Comparison of ENCODE assay signal across 9 mouse cellular contexts in the genomic region with DNA sequence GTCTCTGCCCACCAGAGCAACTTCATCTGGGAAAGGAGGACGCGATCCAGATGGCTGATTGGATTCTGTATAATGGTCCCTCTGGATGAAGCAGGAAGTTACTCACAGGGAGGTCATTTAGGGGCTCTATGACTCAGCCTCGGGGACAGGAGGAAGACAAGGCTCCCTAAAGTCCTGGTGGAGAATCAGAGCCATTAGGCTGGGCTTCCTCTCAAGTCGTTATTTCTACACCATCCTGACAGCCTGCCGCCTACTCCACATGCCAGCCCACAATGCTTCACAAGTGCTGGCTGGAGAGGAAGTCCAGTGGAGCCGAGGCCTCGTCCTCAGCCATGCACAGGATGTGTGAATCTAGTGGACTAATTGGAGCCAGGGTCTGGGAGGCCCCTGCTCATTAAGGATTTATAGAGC.
DNase-seq lines count a peak whose midpoint lies in the region; ATAC-seq and TF ChIP-seq lines count a peak whose summit lies in the region.
"Had no signal": no experiment of that assay in that cellular context is flagged by ENCODE, and none has a peak within 500 bp of the region (broad histone marks: within the 10 kb centered on the region; RNA-seq: fewer than 3 reads in every experiment).

No protein-coding gene starts in this region.

- DNase-seq in lung, adult 18-20 months: peak; percentile 52 to 63
- no peak for DNase-seq in lung, adult 2 months
- peak; percentile 63 for DNase-seq in forebrain, embryonic 11.5 days (ENCODE audit: low spot score)
- DNase-seq in thymus, postnatal 10 days (ENCODE audit: low spot score in 2 of 2): no peak
- no peak for DNase-seq in urinary bladder, postnatal 4 days (ENCODE audit: low spot score in 2 of 2)
- DNase-seq in midbrain, embryonic 11.5 days (ENCODE audit: low spot score, missing footprints): no peak

- H3K4me3 ChIP-seq in lung, adult 2 months (replicated peaks; ENCODE audit: extremely low read depth, low read depth, low read length): no peak overlapping the region
- no peak overlapping the region for H3K4me3 ChIP-seq in forebrain, embryonic 11.5 days (ENCODE audit: low read depth, low read length)
- no peak overlapping the region for H3K4me3 ChIP-seq in kidney, embryonic 14.5 days (ENCODE audit: low read length)
- peak overlapping the region; percentile 40 for H3K4me3 ChIP-seq in megakaryocyte, embryonic 14.5 days (replicated peaks)
- no peak overlapping the region for H3K4me3 ChIP-seq in midbrain, embryonic 11.5 days (ENCODE audit: low read depth, low read length)
- H3K4me3 ChIP-seq: midbrain, embryonic 12.5 days had no signal

- H3K9ac ChIP-seq in forebrain, embryonic 11.5 days (ENCODE audit: low read length): no peak overlapping the region
- no peak overlapping the region for H3K9ac ChIP-seq in kidney, embryonic 14.5 days (ENCODE audit: low read depth, low read length)
- no peak overlapping the region for H3K9ac ChIP-seq in midbrain, embryonic 11.5 days (ENCODE audit: low read length)
- H3K9ac ChIP-seq: midbrain, embryonic 12.5 days had no signal

- H3K4me1 ChIP-seq in lung, adult 2 months (ENCODE audit: control insufficient read depth, insufficient read depth, low read length): peaks cover 24% of the 10 kb centered on the region
- peaks cover 27% of the 10 kb centered on the region for H3K4me1 ChIP-seq in forebrain, embryonic 11.5 days (replicated peaks; ENCODE audit: control insufficient read depth, insufficient read depth, low read length)
- peaks cover 39% of the 10 kb centered on the region for H3K4me1 ChIP-seq in kidney, embryonic 14.5 days (ENCODE audit: control insufficient read depth, insufficient read depth, low read length)
- peaks cover 77% of the 10 kb centered on the region for H3K4me1 ChIP-seq in megakaryocyte, embryonic 14.5 days
- H3K4me1 ChIP-seq in midbrain, embryonic 11.5 days (ENCODE audit: control insufficient read depth, insufficient read depth, low read length): peaks cover 38% of the 10 kb centered on the region

- WGBS in lung, adult 2 months: 22% methylated on average over 7 of the region's 7 CpGs
- WGBS in forebrain, embryonic 11.5 days: 31% methylated on average over 7 of the region's 7 CpGs
- 14% methylated on average over 7 of the region's 7 CpGs for WGBS in kidney, embryonic 14.5 days
- WGBS in midbrain, embryonic 11.5 days: 61% methylated on average over 7 of the region's 7 CpGs

- H3K36me3 ChIP-seq in forebrain, embryonic 11.5 days (ENCODE audit: control insufficient read depth, insufficient read depth, low read length): peaks cover 3% of the 10 kb centered on the region; the same call in 1 of the 2 replicates
- no peaks in the 10 kb centered on the region for H3K36me3 ChIP-seq in kidney, embryonic 14.5 days (ENCODE audit: control insufficient read depth, insufficient read depth, low read length)
- H3K36me3 ChIP-seq in megakaryocyte, embryonic 14.5 days (replicated peaks; ENCODE audit: low read length): no peaks in the 10 kb centered on the region
- H3K36me3 ChIP-seq in midbrain, embryonic 11.5 days (ENCODE audit: control insufficient read depth, insufficient read depth, low read length): no peaks in the 10 kb centered on the region

- TF ChIP-seq POLR2A in lung, adult 2 months (IDR thresholded peaks at IDR 0.05; ENCODE audit: borderline replicate concordance, extremely low read depth, low read depth, low read length): no peak

- no peaks in the 10 kb centered on the region for H3K27me3 ChIP-seq in forebrain, embryonic 11.5 days (ENCODE audit: control insufficient read depth, insufficient read depth, low read length)
- H3K27me3 ChIP-seq in kidney, embryonic 14.5 days (ENCODE audit: control insufficient read depth, insufficient read depth, low read length): no peaks in the 10 kb centered on the region
- H3K27me3 ChIP-seq in megakaryocyte, embryonic 14.5 days (replicated peaks): no peaks in the 10 kb centered on the region
- no peaks in the 10 kb centered on the region for H3K27me3 ChIP-seq in midbrain, embryonic 11.5 days (ENCODE audit: control insufficient read depth, insufficient read depth, low read length)
- H3K27me3 ChIP-seq: midbrain, embryonic 12.5 days had no signal

- H3K27ac ChIP-seq in forebrain, embryonic 11.5 days (ENCODE audit: low read depth, low read length): peak overlapping the region; percentile 85
- H3K27ac ChIP-seq in kidney, embryonic 14.5 days (ENCODE audit: low read depth, low read length): peak overlapping the region; percentile 43; the same call in 1 of the 2 replicates
- H3K27ac ChIP-seq in midbrain, embryonic 11.5 days (ENCODE audit: low read depth, low read length): no peak overlapping the region

- TF ChIP-seq CTCF in lung, adult 2 months (IDR thresholded peaks at IDR 0.05; ENCODE audit: insufficient read depth, low read length): no peak

- no peaks in the 10 kb centered on the region; the same call in 1 of the 2 replicates for H3K9me3 ChIP-seq in forebrain, embryonic 11.5 days (ENCODE audit: control insufficient read depth, low read length)
- no peaks in the 10 kb centered on the region for H3K9me3 ChIP-seq in kidney, embryonic 14.5 days (ENCODE audit: control insufficient read depth, low read length)
- H3K9me3 ChIP-seq in megakaryocyte, embryonic 14.5 days: no peaks in the 10 kb centered on the region
- no peaks in the 10 kb centered on the region for H3K9me3 ChIP-seq in midbrain, embryonic 11.5 days (ENCODE audit: control insufficient read depth, low read length)
- H3K9me3 ChIP-seq: midbrain, embryonic 12.5 days had no signal

- no peak overlapping the region for H3K4me2 ChIP-seq in forebrain, embryonic 11.5 days (ENCODE audit: low read depth, low read length, severe bottlenecking)
- H3K4me2 ChIP-seq in kidney, embryonic 14.5 days (replicated peaks; ENCODE audit: low read depth, low read length): no peak overlapping the region
- no peak overlapping the region for H3K4me2 ChIP-seq in midbrain, embryonic 11.5 days
- H3K4me2 ChIP-seq: midbrain, embryonic 12.5 days had no signal

- no peak for ATAC-seq in forebrain, embryonic 11.5 days (replicated peaks; ENCODE audit: low FRiP score)
- no peak for ATAC-seq in kidney, embryonic 14.5 days (ENCODE audit: low FRiP score, low TSS enrichment)
- no peak for ATAC-seq in midbrain, embryonic 11.5 days (ENCODE audit: low FRiP score)

Comparison
In these comparisons a context has a peak if more than half of its experiments do, and no peak if none do; other contexts are left out.
1. DNase-seq: peak in lung, adult 18-20 months (2 of 2) and forebrain, embryonic 11.5 days (single experiment); none in lung, adult 2 months (single experiment), thymus, postnatal 10 days (0 of 2), urinary bladder, postnatal 4 days (0 of 2) and midbrain, embryonic 11.5 days (single experiment).